Mouse (Mus musculus): ENCODE measurements at regions not wholly inside any gene's neighbourhood (a gene's known extent, or its start where the extent isn't known, plus 50 kb on each side); places are given as distances from the start of the nearest gene placed in this dataset.

DNA sequence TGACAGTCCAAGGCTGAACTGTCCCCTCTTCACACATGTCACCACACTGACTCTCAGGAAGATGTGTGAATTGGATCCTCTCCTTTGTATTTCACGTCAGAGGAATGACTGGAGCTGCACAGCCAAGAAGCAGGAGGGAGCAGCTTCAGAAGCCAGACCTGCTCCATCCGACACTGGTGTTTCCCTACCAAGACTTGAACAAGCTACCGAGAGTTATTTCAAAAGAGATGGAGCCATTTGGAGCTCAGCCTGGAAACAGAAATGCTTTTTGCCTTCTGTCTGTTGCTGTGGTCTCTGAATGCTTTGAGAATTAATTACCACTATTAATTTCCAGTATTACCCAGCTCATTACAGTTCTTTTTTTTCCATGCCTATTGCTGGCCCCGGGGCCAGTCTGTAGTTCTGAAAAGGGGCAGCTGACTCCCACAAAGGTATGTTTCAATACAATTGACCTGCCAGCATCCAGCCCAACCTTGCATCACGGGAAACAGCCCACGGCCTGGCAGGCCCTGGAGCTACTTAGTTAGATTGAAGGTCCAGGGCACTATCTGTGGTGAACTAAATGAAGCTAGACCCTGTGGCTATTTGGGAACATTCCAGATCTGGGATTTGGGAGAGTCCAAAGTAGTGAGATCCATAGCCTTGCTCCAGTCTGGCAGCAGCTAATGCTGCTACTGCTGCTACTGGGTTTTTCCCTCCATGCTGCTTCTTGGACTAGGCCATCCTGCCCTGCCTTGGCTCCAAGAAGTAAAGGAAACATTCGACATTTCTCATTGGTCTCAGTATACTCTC lies 73.1 kb upstream of the Rasgrf1 start:
- Histone ChIP-seq H3K4me3 (no peak overlapping the region), H3K27me3 (ENCODE audit: control insufficient read depth, insufficient read depth, insufficient read length) (no peaks in the 10 kb centered on the region), H3K79me2 (ENCODE audit: control insufficient read depth, insufficient read depth) (no peaks in the 10 kb centered on the region), H3K4me2 (ENCODE audit: low read depth) (no peak overlapping the region), H3K36me3 (ENCODE audit: control insufficient read depth, insufficient read depth) (no peaks in the 10 kb centered on the region), H3ac (ENCODE audit: control insufficient read depth, insufficient read length) (no peak overlapping the region)
- TF ChIP-seq MYOD1 (IDR thresholded peaks at IDR 0.05; ENCODE audit: control insufficient read depth in 1 of 3, insufficient read length in 2 of 3, low read depth in 2 of 3) (no peak), REST (IDR thresholded peaks at IDR 0.05; ENCODE audit: insufficient read depth, insufficient read length) (no peak)

DNA sequence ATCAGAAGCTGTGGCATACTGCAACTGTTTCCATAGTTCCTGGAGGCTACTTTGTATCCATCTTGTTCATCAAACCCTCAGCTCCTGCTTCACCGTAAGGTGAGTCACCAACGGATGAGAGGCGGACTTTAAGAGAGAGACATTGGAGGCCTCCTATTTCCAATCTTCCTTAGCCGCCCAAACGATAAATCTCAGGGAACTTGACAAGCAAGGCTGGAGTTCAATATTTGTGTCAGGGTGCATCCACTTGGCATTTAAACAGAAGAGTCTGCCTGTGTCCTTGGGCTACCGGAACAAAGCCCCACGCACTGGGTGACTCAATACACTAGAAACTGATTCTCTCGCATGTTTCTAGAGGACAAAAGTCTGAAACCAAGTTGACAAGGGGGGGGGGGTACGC lies 76.1 kb upstream of the Rasgrf1 start:
- H3K4me2 ChIP-seq (ENCODE audit: low read depth): no peak overlapping the region
- no peak overlapping the region for H3ac ChIP-seq (ENCODE audit: control insufficient read depth, insufficient read length)
- H3K4me3 ChIP-seq: no peak overlapping the region
- no peaks in the 10 kb centered on the region for H3K79me2 ChIP-seq (ENCODE audit: control insufficient read depth, insufficient read depth)
- no peaks in the 10 kb centered on the region for H3K36me3 ChIP-seq (ENCODE audit: control insufficient read depth, insufficient read depth)
- no peak for TF ChIP-seq E2F4 (IDR thresholded peaks at IDR 0.05; ENCODE audit: insufficient read depth)
- TF ChIP-seq MYOD1 (IDR thresholded peaks at IDR 0.05; ENCODE audit: control insufficient read depth in 1 of 3, insufficient read length in 2 of 3, low read depth in 2 of 3): no peak
- no peaks in the 10 kb centered on the region for H3K27me3 ChIP-seq (ENCODE audit: control insufficient read depth, insufficient read depth, insufficient read length)

DNA sequence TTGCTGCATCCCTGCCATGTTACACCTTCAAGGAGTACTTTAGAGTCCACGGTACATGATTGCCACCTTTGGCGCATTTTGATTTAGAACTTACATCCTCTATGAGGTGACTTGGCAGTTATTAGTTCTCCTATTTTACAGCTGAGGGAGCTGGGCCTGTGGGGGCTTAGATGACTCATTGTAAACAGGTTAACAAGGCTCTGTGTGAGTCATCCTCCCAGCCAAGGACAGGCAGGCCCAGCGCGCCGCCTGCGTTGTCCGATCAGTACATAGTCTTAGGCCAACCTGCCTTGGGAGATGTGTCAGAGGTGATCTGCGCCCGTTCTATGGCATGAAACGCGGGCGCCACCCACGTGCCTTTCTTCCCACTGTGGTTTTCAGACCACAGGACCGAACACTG lies 77.9 kb upstream of the Rasgrf1 start:
- TF ChIP-seq MAX (IDR thresholded peaks at IDR 0.05; ENCODE audit: low read depth) (no peak), POLR2A (IDR thresholded peaks at IDR 0.05; ENCODE audit: insufficient read length, low read depth) (no peak), MYOD1 (IDR thresholded peaks at IDR 0.05; ENCODE audit: control insufficient read depth in 1 of 3, insufficient read length in 2 of 3, low read depth in 2 of 3) (no peak), TCF12 (IDR thresholded peaks at IDR 0.05; ENCODE audit: insufficient read depth, poor library complexity, severe bottlenecking) (no peak), POLR2AphosphoS2 (IDR thresholded peaks at IDR 0.05; ENCODE audit: insufficient read length, low read depth) (no peak), USF1 (IDR thresholded peaks at IDR 0.05; ENCODE audit: low read depth) (no peak), REST (IDR thresholded peaks at IDR 0.05; ENCODE audit: insufficient read depth, insufficient read length) (no peak), TCF3 (IDR thresholded peaks at IDR 0.05; ENCODE audit: insufficient read length, low read depth) (no peak), CEBPB (IDR thresholded peaks at IDR 0.05; ENCODE audit: insufficient read depth, poor library complexity, severe bottlenecking) (no peak)

DNA sequence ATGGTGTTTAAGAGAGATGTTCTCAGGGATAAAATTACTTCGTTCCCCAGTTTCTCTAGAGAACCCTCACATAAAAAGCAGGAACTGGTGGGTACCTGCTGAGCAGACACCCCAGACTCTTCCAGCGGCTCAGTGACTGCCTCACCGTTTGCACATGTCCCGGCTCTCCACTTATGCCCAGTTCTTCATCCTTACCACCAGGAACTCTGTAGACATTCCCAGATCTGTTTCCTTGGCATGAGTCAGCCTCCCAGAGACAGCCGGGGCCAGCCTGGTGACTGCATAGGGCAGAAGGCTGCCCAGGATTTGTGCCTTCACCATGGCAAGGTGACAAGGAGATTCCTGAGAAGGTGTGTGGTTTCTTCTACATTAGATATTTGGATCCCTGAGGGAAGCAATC lies 81.6 kb upstream of the Rasgrf1 start:
- no peak for TF ChIP-seq POLR2AphosphoS2 (IDR thresholded peaks at IDR 0.05; ENCODE audit: insufficient read length, low read depth)
- TF ChIP-seq POLR2A (IDR thresholded peaks at IDR 0.05; ENCODE audit: insufficient read length, low read depth): no peak
- TF ChIP-seq SRF (IDR thresholded peaks at IDR 0.05; ENCODE audit: control insufficient read depth, insufficient read length, low read depth): no peak
- TF ChIP-seq TCF12 (IDR thresholded peaks at IDR 0.05; ENCODE audit: insufficient read depth, poor library complexity, severe bottlenecking): no peak
- Histone ChIP-seq H3K79me2 (ENCODE audit: control insufficient read depth, insufficient read depth) (no peaks in the 10 kb centered on the region), H3K36me3 (ENCODE audit: control insufficient read depth, insufficient read depth) (no peaks in the 10 kb centered on the region), H3K4me3 (no peak overlapping the region), H3K4me2 (ENCODE audit: low read depth) (no peak overlapping the region), H3K27me3 (ENCODE audit: control insufficient read depth, insufficient read depth, insufficient read length) (no peaks in the 10 kb centered on the region), H3ac (ENCODE audit: control insufficient read depth, insufficient read length) (no peak overlapping the region)

More for the DNA sequence above, 77.9 kb upstream of the Rasgrf1 start:
- Histone ChIP-seq H3K79me2 (ENCODE audit: control insufficient read depth, insufficient read depth) (no peaks in the 10 kb centered on the region), H3K4me2 (ENCODE audit: low read depth) (no peak overlapping the region), H3K27me3 (ENCODE audit: control insufficient read depth, insufficient read depth, insufficient read length) (no peaks in the 10 kb centered on the region), H3K4me3 (no peak overlapping the region), H3ac (ENCODE audit: control insufficient read depth, insufficient read length) (no peak overlapping the region), H3K36me3 (ENCODE audit: control insufficient read depth, insufficient read depth) (no peaks in the 10 kb centered on the region)

DNA sequence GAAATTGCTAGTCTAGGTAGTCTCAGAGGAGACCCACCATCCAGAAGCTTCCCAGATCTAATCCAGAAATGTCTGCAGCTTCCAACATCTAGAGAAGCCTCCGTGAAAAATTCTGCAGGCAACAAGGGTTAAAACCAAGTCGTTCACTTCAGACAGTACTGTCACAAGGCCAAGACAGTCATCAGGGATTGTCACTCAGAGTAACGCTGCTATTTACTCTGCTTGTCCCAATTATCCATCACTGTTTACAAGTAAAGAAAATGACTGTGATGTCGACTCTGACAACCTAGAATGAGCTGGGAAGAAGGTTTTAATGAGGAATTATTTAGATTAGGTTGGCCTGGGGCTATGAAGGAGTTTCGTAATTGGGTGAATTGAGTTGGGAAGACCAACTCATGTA lies 82.1 kb upstream of the Rasgrf1 start:
- no peak overlapping the region for H3ac ChIP-seq (ENCODE audit: control insufficient read depth, insufficient read length)
- H3K4me2 ChIP-seq (ENCODE audit: low read depth): no peak overlapping the region
- H3K36me3 ChIP-seq (ENCODE audit: control insufficient read depth, insufficient read depth): no peaks in the 10 kb centered on the region
- no peak for TF ChIP-seq E2F4 (IDR thresholded peaks at IDR 0.05; ENCODE audit: insufficient read depth)
- no peak for TF ChIP-seq TCF3 (IDR thresholded peaks at IDR 0.05; ENCODE audit: insufficient read length, low read depth)
- TF ChIP-seq TCF12 (IDR thresholded peaks at IDR 0.05; ENCODE audit: insufficient read depth, poor library complexity, severe bottlenecking): no peak
- no peak for TF ChIP-seq CEBPB (IDR thresholded peaks at IDR 0.05; ENCODE audit: insufficient read depth, poor library complexity, severe bottlenecking)
- no peak for TF ChIP-seq SRF (IDR thresholded peaks at IDR 0.05; ENCODE audit: control insufficient read depth, insufficient read length, low read depth)
- TF ChIP-seq MYOG (IDR thresholded peaks at IDR 0.05; ENCODE audit: control insufficient read depth in 1 of 3, insufficient read depth in 1 of 3, insufficient read length in 2 of 3, low read depth in 2 of 3): no peak
- TF ChIP-seq POLR2A (IDR thresholded peaks at IDR 0.05; ENCODE audit: insufficient read length, low read depth): no peak
- TF ChIP-seq MAX (IDR thresholded peaks at IDR 0.05; ENCODE audit: low read depth): no peak
- no peak for TF ChIP-seq MYOD1 (IDR thresholded peaks at IDR 0.05; ENCODE audit: control insufficient read depth in 1 of 3, insufficient read length in 2 of 3, low read depth in 2 of 3)
- TF ChIP-seq USF1 (IDR thresholded peaks at IDR 0.05; ENCODE audit: low read depth): no peak
- no peak for TF ChIP-seq POLR2AphosphoS2 (IDR thresholded peaks at IDR 0.05; ENCODE audit: insufficient read length, low read depth)
- TF ChIP-seq REST (IDR thresholded peaks at IDR 0.05; ENCODE audit: insufficient read depth, insufficient read length): no peak
- no peaks in the 10 kb centered on the region for H3K27me3 ChIP-seq (ENCODE audit: control insufficient read depth, insufficient read depth, insufficient read length)
- no peaks in the 10 kb centered on the region for H3K79me2 ChIP-seq (ENCODE audit: control insufficient read depth, insufficient read depth)
- H3K4me3 ChIP-seq: no peak overlapping the region

Data from myocyte (in vitro differentiated cells).